Mouse (Mus musculus): ENCODE measurements at regions not wholly inside any gene's neighbourhood (a gene's known extent, or its start where the extent isn't known, plus 50 kb on each side); places are given as distances from the start of the nearest gene placed in this dataset.

GRCm38 (mm10) chrX:98375437-98375836 is 226.9 kb downstream of the Ar start:
- no peaks in the 10 kb centered on the region for H3K9me3 ChIP-seq (replicated peaks)
- H3K36me3 ChIP-seq: no peaks in the 10 kb centered on the region
- no peak overlapping the region for H3K27ac ChIP-seq (ENCODE audit: poor library complexity, severe bottlenecking)
- no peak overlapping the region for H3K4me3 ChIP-seq
- no peak overlapping the region for H3K9ac ChIP-seq
- no peak for ATAC-seq (ENCODE audit: insufficient number of reproducible peaks, low FRiP score)
- H3K27me3 ChIP-seq (replicated peaks): no peaks in the 10 kb centered on the region
- H3K4me1 ChIP-seq (replicated peaks): peaks cover 5% of the 10 kb centered on the region; the same call in 1 of the 2 replicates
- H3K4me2 ChIP-seq: no peak overlapping the region

- 53% methylated on average over 7 of the region's 7 CpGs for whole genome bisulfite sequencing
- Histone ChIP-seq H3K4me2 (no peak overlapping the region), H3K27ac (ENCODE audit: poor library complexity, severe bottlenecking) (no peak overlapping the region), H3K4me3 (no peak overlapping the region), H3K4me1 (replicated peaks) (peaks cover 4% of the 10 kb centered on the region; the same call in 1 of the 2 replicates), H3K36me3 (no peaks in the 10 kb centered on the region), H3K27me3 (replicated peaks) (no peaks in the 10 kb centered on the region), H3K9ac (no peak overlapping the region), H3K9me3 (replicated peaks) (no peaks in the 10 kb centered on the region)
- ATAC-seq (ENCODE audit: insufficient number of reproducible peaks, low FRiP score): peak; percentile 82; the same call in 1 of the 2 replicates
Observed at GRCm38 (mm10) chrX:98380247-98380905, 231.8 kb downstream of the Ar start.

DNA sequence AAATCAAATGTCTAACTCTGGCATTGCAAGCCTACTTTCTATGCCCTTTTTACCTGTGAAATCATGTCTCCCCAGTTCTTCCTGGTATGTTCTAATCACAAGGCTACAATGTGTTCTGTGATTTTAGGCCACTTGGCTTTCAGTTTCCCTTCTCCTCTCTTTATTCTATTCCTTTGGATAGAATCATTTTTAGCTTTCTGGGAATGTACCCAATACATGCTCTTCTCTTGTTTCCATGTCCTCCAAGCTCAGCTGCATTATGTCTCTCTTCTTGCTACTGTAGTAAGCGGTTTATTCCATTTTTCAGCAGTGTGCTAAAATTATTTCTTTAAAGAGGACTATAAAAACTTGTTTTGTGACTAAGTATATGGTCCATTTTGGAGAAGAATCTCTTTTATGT is 235.4 kb downstream of the Ar start:
- ATAC-seq (ENCODE audit: insufficient number of reproducible peaks, low FRiP score): no peak
- Histone ChIP-seq H3K4me3 (no peak overlapping the region), H3K4me1 (replicated peaks) (no peaks in the 10 kb centered on the region), H3K4me2 (no peak overlapping the region), H3K9me3 (replicated peaks) (no peaks in the 10 kb centered on the region), H3K27me3 (replicated peaks) (no peaks in the 10 kb centered on the region), H3K27ac (ENCODE audit: poor library complexity, severe bottlenecking) (no peak overlapping the region), H3K36me3 (no peaks in the 10 kb centered on the region), H3K9ac (no peak overlapping the region)
- WGBS: 71% methylated on average over 1 of the region's 1 CpGs

- Histone ChIP-seq H3K4me3 (no peak overlapping the region), H3K4me2 (no peak overlapping the region), H3K9ac (no peak overlapping the region), H3K4me1 (replicated peaks) (no peaks in the 10 kb centered on the region), H3K27ac (ENCODE audit: poor library complexity, severe bottlenecking) (no peak overlapping the region), H3K27me3 (replicated peaks) (no peaks in the 10 kb centered on the region), H3K9me3 (replicated peaks) (no peaks in the 10 kb centered on the region), H3K36me3 (no peaks in the 10 kb centered on the region)
- ATAC-seq (ENCODE audit: insufficient number of reproducible peaks, low FRiP score): no peak
Observed at GRCm38 (mm10) chrX:98392376-98392775, 243.8 kb downstream of the Ar start.

DNA sequence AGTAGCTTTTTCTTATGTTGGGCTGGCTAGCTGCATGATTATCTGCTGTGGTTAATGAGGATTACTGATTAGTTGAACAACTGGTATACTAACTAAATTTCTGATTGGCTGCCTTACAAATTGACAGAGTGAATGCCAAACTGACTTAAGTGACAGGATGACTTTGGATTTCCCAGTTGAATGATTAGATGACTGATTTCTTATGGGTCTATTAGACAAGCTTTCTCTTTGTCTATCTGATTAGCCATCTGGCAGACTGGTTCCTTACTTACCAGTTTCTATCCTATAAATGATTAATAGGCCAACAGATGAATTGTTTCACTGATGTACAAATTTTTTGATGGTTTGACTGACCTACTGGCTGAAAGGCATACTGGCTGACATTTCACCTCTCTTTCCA is 260.5 kb downstream of the Ar start:
- Histone ChIP-seq H3K4me3 (no peak overlapping the region), H3K4me2 (no peak overlapping the region), H3K27me3 (replicated peaks) (no peaks in the 10 kb centered on the region), H3K9me3 (replicated peaks) (no peaks in the 10 kb centered on the region), H3K27ac (ENCODE audit: poor library complexity, severe bottlenecking) (no peak overlapping the region), H3K36me3 (no peaks in the 10 kb centered on the region), H3K4me1 (replicated peaks) (no peaks in the 10 kb centered on the region), H3K9ac (no peak overlapping the region)
- no peak for ATAC-seq (ENCODE audit: insufficient number of reproducible peaks, low FRiP score)

- Histone ChIP-seq H3K36me3 (no peaks in the 10 kb centered on the region), H3K4me3 (no peak overlapping the region), H3K9ac (no peak overlapping the region), H3K27ac (ENCODE audit: poor library complexity, severe bottlenecking) (no peak overlapping the region), H3K9me3 (replicated peaks) (no peaks in the 10 kb centered on the region), H3K4me1 (replicated peaks) (no peaks in the 10 kb centered on the region), H3K27me3 (replicated peaks) (no peaks in the 10 kb centered on the region), H3K4me2 (no peak overlapping the region)
- ATAC-seq (ENCODE audit: insufficient number of reproducible peaks, low FRiP score): no peak
Observed at GRCm38 (mm10) chrX:98419437-98419836, 270.9 kb downstream of the Ar start.

GRCm38 (mm10) chrX:98452026-98452425 is 303.5 kb downstream of the Ar start:
- ATAC-seq (ENCODE audit: insufficient number of reproducible peaks, low FRiP score): no peak
- Histone ChIP-seq H3K27ac (ENCODE audit: poor library complexity, severe bottlenecking) (no peak overlapping the region), H3K4me1 (replicated peaks) (no peaks in the 10 kb centered on the region), H3K9ac (no peak overlapping the region), H3K4me3 (no peak overlapping the region), H3K27me3 (replicated peaks) (no peaks in the 10 kb centered on the region), H3K4me2 (no peak overlapping the region), H3K36me3 (no peaks in the 10 kb centered on the region), H3K9me3 (replicated peaks) (no peaks in the 10 kb centered on the region)
- 65% methylated on average over 2 of the region's 2 CpGs for WGBS

GRCm38 (mm10) chrX:98476473-98477254 is 328.1 kb downstream of the Ar start:
- Histone ChIP-seq H3K4me3 (no peak overlapping the region), H3K4me2 (no peak overlapping the region), H3K36me3 (no peaks in the 10 kb centered on the region), H3K27me3 (replicated peaks) (no peaks in the 10 kb centered on the region), H3K9me3 (replicated peaks) (no peaks in the 10 kb centered on the region), H3K4me1 (replicated peaks) (no peaks in the 10 kb centered on the region), H3K27ac (ENCODE audit: poor library complexity, severe bottlenecking) (no peak overlapping the region), H3K9ac (no peak overlapping the region)
- no peak for ATAC-seq (ENCODE audit: insufficient number of reproducible peaks, low FRiP score)
- WGBS: 70% methylated on average over 4 of the region's 4 CpGs
